Mouse (Mus musculus) testis, adult 10 weeks (tissue): Measurements from ENCODE around the gene Prmt2. TPM values are rescaled to one million over a fixed set of nuclear protein-coding genes. Genes with fewer than 3 reads are reported as not detected.

Source experiments
- polyA plus RNA-seq: library from polyadenylated mRNA; stranded (reverse); fragments of 350-450 nt; fragmentation: Illumina TruSeq; extraction: RNeasy Lipid Tissue Mini Kit (QIAGEN cat#74804); gene quantifications from one replicate; pipeline ENCODE4 v1.2.3, GENCODE M21; 2014; ENCODE audit warnings: low read depth, low replicate concordance

The Prmt2 gene
- 0.60 TPM for polyA plus RNA-seq

GRCm38 (mm10) chr10:76237341-76238225 is at the start of gene Prmt2:
Gene Prmt2, minus strand, starts transcription at chr10:76237865.

GRCm38 (mm10) chr10:76253536-76253935 is 15.9 kb upstream of the Prmt2 start, which contains the start of gene S100b:
Gene S100b, plus strand, starts transcription at chr10:76253853.

Other genes with a start within 250 kb of the Prmt2 start
- 7.3 TPM for gene Zfp280b, start 205.2 kb downstream of the Prmt2 start, polyA plus RNA-seq
- gene Slc5a4b, start 126.9 kb downstream of the Prmt2 start, polyA plus RNA-seq = 2.6 TPM
- 0.35 TPM for gene Slc5a4a, start 90.4 kb downstream of the Prmt2 start, polyA plus RNA-seq
- gene S100b, start 16.0 kb upstream of the Prmt2 start, polyA plus RNA-seq = 0.36 TPM
- 5.0 TPM for gene Dip2a, start 107.4 kb upstream of the Prmt2 start, polyA plus RNA-seq
- not detected for gene AC141477.1, start 202.6 kb upstream of the Prmt2 start, polyA plus RNA-seq
- 30.6 TPM for gene Pcnt, start 204.9 kb upstream of the Prmt2 start, polyA plus RNA-seq
- not detected for gene 2610028H24Rik, start 211.2 kb upstream of the Prmt2 start, polyA plus RNA-seq
- gene Mcm3ap, start 231.1 kb upstream of the Prmt2 start, polyA plus RNA-seq = 9.8 TPM
- 0.74 TPM for gene Ybey, start 231.2 kb upstream of the Prmt2 start, polyA plus RNA-seq